Comparison of ENCODE assay signal across 8 mouse cellular contexts in the genomic region with DNA sequence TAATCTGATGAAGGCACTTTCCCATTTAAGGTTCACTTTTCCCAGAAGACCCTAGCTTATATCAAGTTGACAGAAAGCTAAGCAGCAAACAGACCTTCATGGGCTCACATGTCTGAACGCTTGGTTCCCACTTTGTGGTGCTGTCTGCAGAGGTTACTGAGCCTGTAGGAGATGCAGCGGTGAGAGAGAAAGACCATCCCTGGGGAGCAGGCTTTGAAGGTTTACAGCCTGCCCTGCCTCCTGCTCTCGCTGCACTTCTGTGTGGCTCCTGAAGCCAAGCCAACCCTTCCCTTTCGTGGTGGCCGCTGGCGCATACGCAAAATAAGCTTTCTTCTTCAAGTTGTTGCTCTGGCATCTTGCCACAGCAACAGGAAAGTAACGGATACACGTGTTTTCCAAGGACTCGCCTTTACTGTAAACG. TPM values are rescaled to one million over a fixed set of nuclear protein-coding genes. Genes with fewer than 3 reads are reported as not detected.
DNase-seq lines count a peak whose midpoint lies in the region; ATAC-seq and TF ChIP-seq lines count a peak whose summit lies in the region.

A gene (plus strand): TSS at position 35 of the 421 bp plus-strand sequence.

- no peak for TF ChIP-seq POLR2A in kidney, adult 2 months (IDR thresholded peaks at IDR 0.05; ENCODE audit: low read depth, low read length)

- DNase-seq in ES-E14 (ENCODE audit: low read depth, low spot score) = no peak
- DNase-seq in adrenal gland, postnatal 36 days = peak; percentile 52 to 70
- DNase-seq in heart, adult 8-10 months (ENCODE audit: low spot score) = peak; percentile 38
- DNase-seq in kidney, adult 2 months = peak; percentile 76
- DNase-seq in lung, embryonic 14.5 days = peak; percentile 85
- peak; percentile 26 for DNase-seq in skeletal muscle tissue, adult 2 months (ENCODE audit: low read depth, low spot score)
- no peak for DNase-seq in spleen, postnatal 10 days (ENCODE audit: low spot score in 2 of 2)
- no peak for DNase-seq in right cerebral cortex, postnatal 36 days (ENCODE audit: low spot score in 2 of 2)

- H3K4me3 ChIP-seq in ES-E14 (ENCODE audit: insufficient read depth in 1 of 2, low read depth in 1 of 2, low read length in 2 of 2, poor library complexity in 1 of 2, severe bottlenecking in 1 of 2) = peak within 1 kb of the TSS; percentile 18 to 76
- peak within 1 kb of the TSS; percentile 16; the same call in 1 of the 2 replicates for H3K4me3 ChIP-seq in kidney, adult 2 months (ENCODE audit: insufficient read depth, low read depth, low read length)
- no peak within 1 kb of the TSS for H3K4me3 ChIP-seq in lung, embryonic 14.5 days (ENCODE audit: low read depth, low read length)

- no peak for TF ChIP-seq CTCF in kidney, adult 2 months (conservative IDR thresholded peaks at IDR 0.05; ENCODE audit: insufficient read depth, insufficient read length, low read depth, low read length)
- no peak for TF ChIP-seq CTCF in lung, embryonic 14.5 days (IDR thresholded peaks at IDR 0.05; ENCODE audit: low read depth)

- peaks cover 6 to 7% of the 10 kb centered on the region in 2 experiments for H3K4me1 ChIP-seq in ES-E14 (ENCODE audit: control insufficient read depth in 2 of 2, insufficient read depth in 2 of 2, low read length in 2 of 2, poor library complexity in 1 of 2)
- peaks cover 7% of the 10 kb centered on the region; the same call in 1 of the 2 replicates for H3K4me1 ChIP-seq in kidney, adult 2 months (ENCODE audit: control insufficient read depth, insufficient read depth, low read length)
- peaks cover 14% of the 10 kb centered on the region for H3K4me1 ChIP-seq in lung, embryonic 14.5 days (ENCODE audit: insufficient read depth)

- in situ Hi-C loops in ES-E14 (cut with MboI; ENCODE audit: low sequenced_read_pairs in 2 of 2, unreplicated experiment in 2 of 2) = no loop called here

- 5% methylated on average over 11 of the region's 11 CpGs for WGBS in kidney, adult 2 months
- WGBS in lung, embryonic 14.5 days = 16% methylated on average over 11 of the region's 11 CpGs

- no peaks in the 10 kb centered on the region for H3K9me3 ChIP-seq in ES-E14 (ENCODE audit: control insufficient read depth, insufficient read depth, low read depth, low read length)
- no peaks in the 10 kb centered on the region for H3K9me3 ChIP-seq in lung, embryonic 14.5 days (ENCODE audit: low read depth, low read length)

- no peak within 1 kb of the TSS; the same call in 1 of the 2 replicates for H3K27ac ChIP-seq in ES-E14 (ENCODE audit: insufficient read depth, low read depth, low read length, poor library complexity, severe bottlenecking)
- peak within 1 kb of the TSS; percentile 46 for H3K27ac ChIP-seq in kidney, adult 2 months (ENCODE audit: insufficient read depth, low read depth, low read length)
- H3K27ac ChIP-seq in lung, embryonic 14.5 days (ENCODE audit: low read depth) = peak within 1 kb of the TSS; percentile 78

- no peaks in the 10 kb centered on the region; the same call in 1 of the 2 replicates for H3K36me3 ChIP-seq in ES-E14 (ENCODE audit: control insufficient read depth, insufficient read depth, low read length, poor library complexity, severe bottlenecking)
- H3K36me3 ChIP-seq in kidney, adult 2 months (ENCODE audit: control insufficient read depth, insufficient read depth, low read length) = no peaks in the 10 kb centered on the region
- H3K36me3 ChIP-seq in lung, embryonic 14.5 days (ENCODE audit: insufficient read depth) = peaks cover 16% of the 10 kb centered on the region

- H3K27me3 ChIP-seq in kidney, adult 2 months (replicated peaks; ENCODE audit: control insufficient read depth, insufficient read depth, low read length) = no peaks in the 10 kb centered on the region
- no peaks in the 10 kb centered on the region for H3K27me3 ChIP-seq in lung, embryonic 14.5 days (ENCODE audit: insufficient read depth, low read length)

- peak within 1 kb of the TSS; percentile 52 for H3K4me2 ChIP-seq in lung, embryonic 14.5 days

- H3K9ac ChIP-seq in ES-E14 (ENCODE audit: insufficient read depth, low read depth, low read length, poor library complexity, severe bottlenecking) = peak within 1 kb of the TSS; percentile 65; the same call in 1 of the 2 replicates
- H3K9ac ChIP-seq in lung, embryonic 14.5 days = peak within 1 kb of the TSS; percentile 34

- ATAC-seq in lung, embryonic 14.5 days (ENCODE audit: insufficient read depth) = peak; percentile 39; the same call in 1 of the 2 replicates

TF ChIP-seq in ES-E14, 5 proteins besides CTCF, POLR2A, EP300 and RAD21:
- no peak for TF ChIP-seq ZNF384 (IDR thresholded peaks at IDR 0.05; ENCODE audit: low read depth, low read length)
- no peak for TF ChIP-seq MAFK (IDR thresholded peaks at IDR 0.05; ENCODE audit: insufficient read depth, low read depth, low read length)
- no peak for TF ChIP-seq CHD2 (IDR thresholded peaks at IDR 0.05; ENCODE audit: low read depth, low read length)
- TF ChIP-seq ZC3H11A (IDR thresholded peaks at IDR 0.05; ENCODE audit: borderline replicate concordance, low read depth, low read length) = no peak
- TF ChIP-seq HCFC1 (IDR thresholded peaks at IDR 0.05; ENCODE audit: borderline replicate concordance, insufficient read depth, low read length) = no peak

RNA-seq across cellular contexts. Expression of the gene that starts here (rescaled TPM):
- total RNA-seq in ES-E14 (2012; rRNA removed) = 1.1 and 1.2 TPM in 2 replicates
- 1 to 10 TPM in 1 of 2 experiments, under 1 TPM in 1; 0.70 to 1.9 TPM for total RNA-seq in adrenal gland, postnatal 36 days (2021)
- under 1 TPM in 2 of 4 experiments, not detected in 2; 0.24 to 0.25 TPM for total RNA-seq in heart, adult 8-10 months (2022)
- polyA plus RNA-seq in kidney, adult 2 months (2012; rRNA removed) = 1.0 and 1.8 TPM in 2 replicates
- polyA plus RNA-seq in lung, embryonic 14.5 days (2014; fragmentation: Nextera tagmentation; extraction: Ambion mirVana) = 1.2 and 1.6 TPM in 2 replicates

Comparison
In these comparisons a context has a peak if more than half of its experiments do, and no peak if none do; other contexts are left out.
1. Peak in DNase-seq in heart, adult 8-10 months; RNA of the gene not detected or under 1 TPM.
2. DNase-seq: peak in adrenal gland, postnatal 36 days (2 of 2), kidney, adult 2 months (single experiment), lung, embryonic 14.5 days (single experiment) and skeletal muscle tissue, adult 2 months (single experiment); none in ES-E14 (single experiment), spleen, postnatal 10 days (0 of 2) and right cerebral cortex, postnatal 36 days (0 of 2).